Mouse (Mus musculus) forebrain, embryonic 10.5 days (tissue): Measurements from ENCODE around the gene Asf1b. TPM values are rescaled to one million over a fixed set of nuclear protein-coding genes. Genes with fewer than 3 reads are reported as not detected.
"Not testable (repeated sequence)": the region's sequence is repeated elsewhere in the genome, so short reads cannot be mapped to it uniquely, and the experiment has no call there.

Experiments
- DNase-seq: peaks from one replicate; pipeline ENCODE4 v3.0.0-alpha.2; 2017; ENCODE audit warnings: low spot score; ENCODE audit errors: extremely low spot score
- H3K27ac ChIP-seq: fragments of 300-500 bp; sonication (generic); 2 replicates; pipeline ENCODE4 v1.5.1; 2016; ENCODE audit warnings: mild to moderate bottlenecking
- H3K27me3 ChIP-seq: fragments of 300-500 bp; sonication (generic); 2 replicates; pipeline ENCODE4 v1.6.1; 2016; ENCODE audit warnings: mild to moderate bottlenecking; ENCODE audit not compliant: poor library complexity, severe bottlenecking
- H3K36me3 ChIP-seq: fragments of 300-500 bp; sonication (generic); replicated peaks from 2 replicates; pipeline ENCODE4 v1.6.1; 2016; ENCODE audit warnings: mild to moderate bottlenecking, moderate library complexity
- H3K4me1 ChIP-seq: fragments of 300-500 bp; sonication (generic); 2 replicates; pipeline ENCODE4 v1.6.1; 2016
- H3K4me3 ChIP-seq: fragments of 300-500 bp; sonication (generic); 2 replicates; pipeline ENCODE4 v1.5.1; 2016; ENCODE audit warnings: mild to moderate bottlenecking, moderate library complexity
- H3K9me3 ChIP-seq: fragments of 300-500 bp; sonication (generic); 2 replicates; pipeline ENCODE4 v1.6.1; 2016; ENCODE audit warnings: mild to moderate bottlenecking, moderate library complexity
- WGBS: fragments of 180-500 bp; shearing (Covaris S2); methylation state at CpG from one replicate; pipeline ENCODE4 v1.1.7; 2016; 5-methylcytosine and 5-hydroxymethylcytosine counted together
- polyA plus RNA-seq: library from polyadenylated mRNA; unstranded; fragments of >200 nt; fragmentation: Nextera tagmentation; extraction: Ambion mirVana; gene quantifications from 2 replicates; pipeline ENCODE4 v1.2.1, GENCODE M21; 2016

Asf1b gene
- polyA plus RNA-seq, 1 experiment from 2014 or later: 112 TPM

- H3K36me3 ChIP-seq: peaks cover 44% of the 10 kb centered on the region
- no peak overlapping the region for H3K27ac ChIP-seq
- no peaks in the 10 kb centered on the region for H3K9me3 ChIP-seq
- DNase-seq: no peak
- H3K4me3 ChIP-seq: no peak overlapping the region; the same call in 1 of the 2 replicates
- peaks cover 61% of the 10 kb centered on the region for H3K4me1 ChIP-seq
- H3K27me3 ChIP-seq: peaks cover 54% of the 10 kb centered on the region
- 61% methylated on average over 12 of the region's 12 CpGs for WGBS
Observed at GRCm38 (mm10) chr8:84002957-84003611, 47.8 kb downstream of the Asf1b start.

GRCm38 (mm10) chr8:84003612-84004246, 48.4 kb downstream of the Asf1b start:
- Histone ChIP-seq H3K9me3 (no peaks in the 10 kb centered on the region), H3K4me1 (peaks cover 56% of the 10 kb centered on the region), H3K27me3 (peaks cover 54% of the 10 kb centered on the region), H3K4me3 (peak overlapping the region; percentile 64), H3K27ac (no peak overlapping the region), H3K36me3 (peaks cover 44% of the 10 kb centered on the region)
- WGBS: 82% methylated on average over 6 of the region's 6 CpGs
- DNase-seq: no peak

GRCm38 (mm10) chr8:84004533-84005201, 49.4 kb downstream of the Asf1b start:
- Histone ChIP-seq H3K27me3 (peaks cover 47% of the 10 kb centered on the region), H3K9me3 (no peaks in the 10 kb centered on the region), H3K36me3 (peaks cover 35% of the 10 kb centered on the region), H3K4me3 (peak overlapping the region; percentile 64), H3K27ac (peak overlapping the region; percentile 84), H3K4me1 (peaks cover 48% of the 10 kb centered on the region)
- DNase-seq: peak; percentile 89
- 1% methylated on average over 30 of the region's 30 CpGs for WGBS

- peaks cover 47% of the 10 kb centered on the region for H3K27me3 ChIP-seq
Observed at GRCm38 (mm10) chr8:84005502-84005901, 50.2 kb downstream of the Asf1b start.

GRCm38 (mm10) chr8:84008362-84008761, 53.1 kb downstream of the Asf1b start:
- Histone ChIP-seq H3K27ac (no peak overlapping the region), H3K9me3 (no peaks in the 10 kb centered on the region), H3K27me3 (peaks cover 47% of the 10 kb centered on the region), H3K4me1 (peaks cover 54% of the 10 kb centered on the region), H3K36me3 (no peaks in the 10 kb centered on the region), H3K4me3 (no peak overlapping the region)
- no peak for DNase-seq
- 29% methylated on average over 7 of the region's 7 CpGs for WGBS

More at GRCm38 (mm10) chr8:84005502-84005901, 50.2 kb downstream of the Asf1b start:
- 92% methylated on average over 7 of the region's 7 CpGs for WGBS
- H3K4me3 ChIP-seq, DNase-seq, H3K27ac ChIP-seq, H3K9me3 ChIP-seq: not testable (repeated sequence)
- Histone ChIP-seq H3K4me1 (peaks cover 50% of the 10 kb centered on the region), H3K36me3 (peaks cover 26% of the 10 kb centered on the region)

GRCm38 (mm10) chr8:84009876-84010275, 54.6 kb downstream of the Asf1b start:
- Histone ChIP-seq H3K27me3 (peaks cover 54% of the 10 kb centered on the region), H3K4me3 (peak overlapping the region; percentile 58; the same call in 1 of the 2 replicates), H3K36me3 (no peaks in the 10 kb centered on the region), H3K27ac (no peak overlapping the region), H3K9me3 (no peaks in the 10 kb centered on the region), H3K4me1 (peaks cover 41% of the 10 kb centered on the region)
- WGBS: 2% methylated on average over 11 of the region's 11 CpGs
- peak; percentile 86 for DNase-seq

GRCm38 (mm10) chr8:84010625-84011611, 55.6 kb downstream of the Asf1b start:
- peak; percentile 78 for DNase-seq
- peak overlapping the region; percentile 62 for H3K27ac ChIP-seq
- H3K4me1 ChIP-seq: peaks cover 36% of the 10 kb centered on the region
- H3K4me3 ChIP-seq: peak overlapping the region; percentile 58
- WGBS: 2% methylated on average over 83 of the region's 83 CpGs
- H3K27me3 ChIP-seq: peaks cover 55% of the 10 kb centered on the region
- H3K9me3 ChIP-seq: no peaks in the 10 kb centered on the region
- H3K36me3 ChIP-seq: no peaks in the 10 kb centered on the region

GRCm38 (mm10) chr8:84011705-84012498, 56.6 kb downstream of the Asf1b start, which contains the start of gene 2210011C24Rik:
2210011C24Rik (minus strand) TSS chr8:84012171.
- Histone ChIP-seq H3K4me3 (peak within 1 kb of the TSS; percentile 58), H3K36me3 (no peaks in the 10 kb centered on the region), H3K9me3 (no peaks in the 10 kb centered on the region), H3K27ac (peak within 1 kb of the TSS; percentile 62), H3K4me1 (peaks cover 36% of the 10 kb centered on the region), H3K27me3 (peaks cover 55% of the 10 kb centered on the region)
- under 1% methylated on average over 45 of the region's 45 CpGs for WGBS
- peak; percentile 54 for DNase-seq

- Histone ChIP-seq H3K4me1 (peaks cover 36% of the 10 kb centered on the region), H3K27ac (0 out of 2 replicates have a peak overlapping the region, but pooled peaks have one; percentile 26), H3K27me3 (peaks cover 55% of the 10 kb centered on the region), H3K4me3 (peak overlapping the region; percentile 58), H3K36me3 (no peaks in the 10 kb centered on the region), H3K9me3 (no peaks in the 10 kb centered on the region)
- WGBS: 2% methylated on average over 35 of the region's 35 CpGs
- peak; percentile 50 for DNase-seq
Observed at GRCm38 (mm10) chr8:84012499-84013165, 57.3 kb downstream of the Asf1b start.

- H3K27me3 ChIP-seq: peaks cover 66% of the 10 kb centered on the region
- no peak overlapping the region for H3K4me3 ChIP-seq
- WGBS: 91% methylated on average over 5 of the region's 5 CpGs
- H3K9me3 ChIP-seq: no peaks in the 10 kb centered on the region
- no peak overlapping the region for H3K27ac ChIP-seq
- no peak for DNase-seq
- no peaks in the 10 kb centered on the region for H3K36me3 ChIP-seq
- peaks cover 25% of the 10 kb centered on the region for H3K4me1 ChIP-seq
Observed at GRCm38 (mm10) chr8:84015833-84016232, 60.5 kb downstream of the Asf1b start.

- no peaks in the 10 kb centered on the region for H3K9me3 ChIP-seq
- DNase-seq: no peak
- 88% methylated on average over 9 of the region's 9 CpGs for WGBS
- no peak overlapping the region for H3K4me3 ChIP-seq
- peaks cover 66% of the 10 kb centered on the region for H3K27me3 ChIP-seq
- H3K27ac ChIP-seq: no peak overlapping the region
- peaks cover 32% of the 10 kb centered on the region for H3K4me1 ChIP-seq
- H3K36me3 ChIP-seq: no peaks in the 10 kb centered on the region
Observed at GRCm38 (mm10) chr8:84019738-84020137, 64.4 kb downstream of the Asf1b start.
